Mouse (Mus musculus) urinary bladder, adult 2 months (tissue): ENCODE data around the gene Fam89a. TPM values are rescaled to one million over a fixed set of nuclear protein-coding genes. Genes with fewer than 3 reads are reported as not detected.

Source experiments
- DNase-seq: peaks from one replicate; pipeline ENCODE4 v3.0.0; 2022; ENCODE audit warnings: low spot score
- polyA plus RNA-seq: library from polyadenylated mRNA; depleted of rRNA; stranded (reverse); fragments of >200 nt; gene quantifications from 2 replicates; pipeline ENCODE4 v1.2.3, GENCODE M21; 2012

Gene Fam89a
- polyA plus RNA-seq, 1 experiment, result 1.5 TPM

DNA sequence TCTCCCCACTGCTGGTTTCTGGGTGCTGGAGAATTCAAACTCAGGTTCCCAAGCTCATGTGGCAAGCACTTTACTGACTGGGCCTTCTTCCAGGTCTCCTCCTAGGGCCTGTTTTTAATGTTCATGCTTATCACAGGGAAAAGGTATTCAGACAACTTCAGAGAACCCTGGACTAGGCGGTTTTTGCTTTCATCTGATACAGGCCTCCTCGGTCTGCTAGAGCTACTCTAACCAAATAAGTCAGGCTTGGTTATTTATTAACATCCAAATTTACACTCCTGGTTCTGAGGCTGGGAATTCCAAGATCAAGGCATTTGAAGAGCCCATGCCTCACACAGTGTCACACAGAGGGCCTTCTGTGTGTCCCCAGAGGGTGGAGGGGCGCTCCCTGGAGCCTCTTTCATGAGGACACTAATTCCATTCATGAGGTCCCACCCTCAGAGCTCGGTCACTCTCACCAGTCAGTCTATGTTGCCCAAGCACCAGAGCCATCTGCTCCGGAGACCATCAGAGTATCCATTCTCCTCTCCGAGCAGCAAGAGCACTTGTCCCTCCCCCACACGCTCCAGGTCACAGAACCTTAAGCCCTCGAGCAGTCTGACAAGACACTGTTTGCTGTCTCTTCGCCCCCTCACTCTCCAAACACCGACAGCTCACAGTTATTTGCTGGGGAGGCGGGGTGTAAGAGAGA is 2.6 kb upstream of the Fam89a start:
- DNase-seq, result no peak

- DNase-seq, result no peak
Observed at GRCm38 (mm10) chr8:124752325-124752862, 762 bp upstream of the Fam89a start.

GRCm38 (mm10) chr8:124751191-124751590 is 441 bp downstream of the Fam89a start:
- DNase-seq, result no peak

DNA sequence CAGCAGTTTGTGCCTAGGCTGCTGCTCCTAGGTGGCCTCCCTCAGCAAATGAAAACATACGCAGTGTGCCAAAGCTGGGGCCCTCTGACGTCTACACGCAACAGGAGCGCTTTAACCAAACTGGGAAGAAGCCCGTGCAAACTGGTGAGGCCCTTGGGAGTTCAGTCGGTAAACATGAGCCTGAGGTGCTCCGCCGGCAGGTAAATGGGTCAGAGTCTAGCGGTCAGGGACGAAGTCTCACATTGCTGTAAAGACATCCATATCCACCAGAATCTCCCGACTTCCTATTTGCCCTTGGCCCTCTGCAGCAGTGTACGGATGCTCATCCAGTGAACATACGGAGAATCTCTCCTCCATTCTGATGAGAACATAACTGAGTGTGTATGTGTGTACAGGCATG is 5.0 kb downstream of the Fam89a start:
- DNase-seq, result no peak

DNA sequence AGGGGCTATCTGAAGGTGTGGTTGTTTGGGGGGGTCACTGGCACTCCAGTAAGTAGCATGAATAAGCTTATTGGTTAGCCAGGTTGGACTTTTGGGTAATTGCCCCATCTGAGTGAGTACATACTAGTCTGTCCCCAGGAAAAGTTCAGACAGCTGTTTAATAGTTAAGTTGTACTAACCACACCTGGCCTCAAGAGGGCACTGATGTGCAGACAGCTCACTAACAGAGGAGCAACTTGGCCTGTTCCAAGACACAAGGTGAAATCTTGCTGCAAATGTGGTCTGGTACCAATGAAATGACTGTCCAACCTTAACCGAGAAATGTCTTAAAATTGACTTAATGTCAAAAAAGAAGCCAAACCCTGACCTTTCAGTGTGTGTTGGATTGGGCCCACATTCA is 12.4 kb downstream of the Fam89a start:
- DNase-seq, result no peak

DNA sequence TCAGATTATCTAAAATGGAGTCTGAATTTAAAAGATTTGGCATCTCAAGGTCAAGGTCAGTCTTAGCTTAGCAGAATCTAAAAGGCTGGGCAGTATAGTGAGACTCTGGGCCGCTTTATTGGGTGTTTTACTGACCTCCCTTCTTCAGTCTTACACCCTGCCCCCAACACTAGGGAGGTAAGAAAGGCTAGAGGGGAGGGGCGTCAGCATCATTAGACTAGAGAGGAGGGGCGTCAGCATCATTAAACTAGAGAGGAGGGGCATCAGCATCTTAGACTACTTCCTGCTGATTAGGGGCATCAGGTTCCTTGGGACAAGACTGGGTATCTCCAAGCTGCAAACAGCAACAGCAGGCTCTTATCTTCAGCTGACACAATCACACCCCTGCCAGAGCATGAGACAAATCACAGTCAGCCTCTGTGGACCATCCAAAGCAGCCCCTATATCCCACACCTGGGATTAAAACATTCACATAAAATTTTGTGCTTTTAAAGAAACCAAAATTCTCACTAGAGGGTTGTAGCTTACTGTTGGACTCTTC is 16.2 kb downstream of the Fam89a start:
- no peak for DNase-seq

GRCm38 (mm10) chr8:124732828-124733227 is 18.8 kb downstream of the Fam89a start:
- DNase-seq, result no peak

DNA sequence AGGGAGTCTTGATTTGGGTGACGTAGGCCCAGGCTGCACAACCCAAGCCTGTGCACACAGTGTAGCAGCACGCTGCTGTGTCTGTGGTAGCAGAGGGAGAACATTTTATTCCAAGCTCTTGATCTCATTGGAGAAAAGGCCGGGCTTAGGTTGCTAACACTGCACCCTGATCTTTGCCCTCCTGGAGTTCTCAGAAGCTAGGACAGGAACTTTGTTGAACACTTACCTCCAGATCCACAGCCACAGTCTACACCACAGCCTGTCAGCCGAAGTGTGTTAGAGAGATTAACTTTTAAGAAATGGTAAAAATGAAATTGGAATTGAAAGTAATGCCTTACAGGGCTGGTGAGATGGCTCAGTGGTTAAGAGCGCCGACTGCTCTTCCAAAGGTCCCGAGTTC is 27.3 kb downstream of the Fam89a start:
- no peak for DNase-seq

GRCm38 (mm10) chr8:124721862-124722515 is 29.6 kb downstream of the Fam89a start, which contains the start of the genes Ttc13 and Arv1:
TSS of gene Ttc13 (minus strand) at chr8:124721983.
TSS of gene Arv1 (plus strand) at chr8:124722139.
- DNase-seq, result peak; percentile 85

DNA sequence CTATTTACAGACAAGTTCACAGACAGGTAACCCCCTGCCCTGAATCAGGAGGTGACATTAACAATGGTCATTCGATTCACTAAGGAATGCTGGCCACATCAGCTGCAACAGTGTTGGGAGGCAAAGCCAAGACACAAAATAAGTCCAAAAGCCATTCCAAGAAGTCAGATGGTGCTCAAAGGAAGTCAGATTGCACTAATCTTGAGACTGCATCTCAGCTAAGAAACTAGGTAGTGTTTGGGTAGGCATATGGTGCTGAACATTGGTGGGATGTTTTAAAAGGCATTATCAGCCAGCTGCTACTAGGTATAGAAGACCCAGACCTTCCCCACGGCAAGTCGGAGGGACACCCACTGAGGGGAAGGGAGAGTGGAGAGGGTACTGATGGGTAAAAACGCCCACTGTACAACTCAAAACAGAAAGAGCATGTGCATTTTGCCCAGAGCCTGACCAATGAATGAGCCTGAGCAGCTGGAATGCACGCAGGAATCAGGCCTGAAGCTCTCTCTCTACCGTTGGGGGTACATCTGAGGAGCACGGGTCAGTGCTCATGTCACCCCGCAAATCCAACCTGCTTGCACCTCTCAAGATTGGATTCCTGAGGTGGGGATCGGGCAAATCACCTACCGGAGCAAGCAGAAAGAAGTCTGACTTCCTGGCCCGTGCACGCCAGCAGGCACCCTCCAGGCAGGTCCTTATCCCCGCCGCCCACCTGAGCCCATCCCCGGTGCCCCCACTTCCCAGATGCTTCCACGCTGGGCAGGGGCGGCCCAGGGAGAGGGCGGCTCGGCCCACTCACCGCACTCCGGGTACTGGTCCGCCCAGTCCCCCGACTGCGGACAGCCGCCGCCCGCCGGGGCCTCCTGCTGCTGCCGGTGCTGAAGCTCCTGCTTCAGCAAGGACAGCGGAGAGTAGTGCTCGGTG is 30.4 kb downstream of the Fam89a start:
- DNase-seq, result no peak

GRCm38 (mm10) chr8:124720133-124720532 is 31.5 kb downstream of the Fam89a start:
- DNase-seq, result no peak

DNA sequence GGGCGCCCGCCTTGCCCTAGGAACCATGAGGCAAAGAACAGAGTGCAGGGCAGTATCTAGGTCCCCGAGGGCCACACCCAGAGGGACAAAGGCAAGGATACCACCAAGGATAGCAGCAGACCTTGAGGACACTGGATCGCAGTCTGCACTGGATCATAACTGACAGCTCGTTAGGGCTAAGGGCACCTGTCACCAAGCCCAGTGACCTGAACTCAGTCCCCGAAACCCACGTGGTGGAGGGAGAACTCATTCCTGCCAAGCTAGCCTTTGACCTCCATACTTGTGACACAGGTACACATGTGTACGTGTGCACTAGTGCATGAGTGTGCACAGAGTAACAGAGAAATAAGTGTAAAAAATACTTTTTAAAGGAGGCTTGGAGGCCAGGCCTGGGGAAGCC is 35.9 kb downstream of the Fam89a start:
- DNase-seq, result no peak

DNA sequence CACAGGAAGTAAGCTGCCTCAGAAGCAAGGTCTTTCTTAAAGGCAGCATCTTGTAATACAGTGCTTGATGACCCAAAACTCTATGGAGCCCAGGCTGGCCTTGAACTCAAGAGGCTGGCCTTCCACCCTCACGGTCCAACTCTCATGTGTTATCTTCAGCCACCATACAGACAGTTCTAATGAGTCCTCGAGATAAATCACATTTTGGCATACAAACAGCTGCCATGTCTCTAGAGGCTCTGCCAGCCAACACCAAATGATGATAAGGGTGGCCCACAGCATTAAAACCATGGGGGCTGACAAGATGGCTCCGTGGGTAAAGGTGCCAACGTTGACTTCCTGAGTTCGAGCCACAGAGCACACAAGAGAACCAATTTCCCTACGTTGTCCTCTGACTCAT is 38.4 kb downstream of the Fam89a start:
- DNase-seq, result no peak

- DNase-seq, result no peak
Observed at GRCm38 (mm10) chr8:124705823-124706222, 45.8 kb downstream of the Fam89a start.

- DNase-seq, result no peak
Observed at GRCm38 (mm10) chr8:124704376-124704775, 47.3 kb downstream of the Fam89a start.

- no peak for DNase-seq
Observed at GRCm38 (mm10) chr8:124703526-124703925, 48.1 kb downstream of the Fam89a start.

DNA sequence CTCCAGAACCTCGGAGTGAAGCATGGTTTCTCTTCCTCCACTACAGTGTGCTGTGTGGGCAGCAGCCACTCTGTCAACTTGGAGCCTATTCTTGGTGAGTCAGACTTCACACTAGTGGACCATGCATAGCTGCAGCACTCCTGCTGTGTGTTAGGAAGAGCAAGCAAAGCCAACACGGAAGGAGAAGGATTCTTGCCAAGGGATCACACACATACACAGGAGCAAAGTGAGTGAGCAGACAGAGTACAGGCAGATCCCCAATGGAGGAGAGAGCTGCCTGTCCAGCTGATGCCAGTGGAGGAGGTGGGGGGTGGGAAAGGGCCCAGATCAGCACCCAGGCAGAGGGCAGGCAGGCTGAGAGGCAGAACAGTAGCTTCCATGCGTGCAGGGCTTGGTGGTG is 49.4 kb downstream of the Fam89a start:
- DNase-seq, result no peak

DNA sequence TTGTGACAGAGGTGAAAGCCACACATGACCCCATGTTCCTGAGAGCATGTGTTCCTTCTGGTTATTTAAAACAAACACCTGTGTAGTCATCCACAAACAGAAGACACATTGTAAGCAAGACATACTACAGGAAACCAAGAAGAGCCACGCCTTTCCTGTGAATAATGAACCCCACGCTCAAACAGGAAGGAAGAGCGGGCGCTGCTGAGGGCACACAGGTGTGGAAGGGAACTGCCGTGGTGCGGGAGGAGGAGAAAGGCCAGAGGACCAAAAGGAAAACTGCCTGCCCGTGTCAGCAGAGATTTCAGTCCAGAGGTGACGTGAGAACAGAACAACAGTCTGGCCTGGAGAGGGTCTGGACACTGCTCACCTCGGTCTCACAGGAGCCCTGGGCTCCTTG is 50.6 kb downstream of the Fam89a start:
- DNase-seq, result no peak

- DNase-seq, result no peak
Observed at GRCm38 (mm10) chr8:124700271-124700670, 51.4 kb downstream of the Fam89a start.

GRCm38 (mm10) chr8:124695424-124696100 is 56.1 kb downstream of the Fam89a start:
- no peak for DNase-seq

DNA sequence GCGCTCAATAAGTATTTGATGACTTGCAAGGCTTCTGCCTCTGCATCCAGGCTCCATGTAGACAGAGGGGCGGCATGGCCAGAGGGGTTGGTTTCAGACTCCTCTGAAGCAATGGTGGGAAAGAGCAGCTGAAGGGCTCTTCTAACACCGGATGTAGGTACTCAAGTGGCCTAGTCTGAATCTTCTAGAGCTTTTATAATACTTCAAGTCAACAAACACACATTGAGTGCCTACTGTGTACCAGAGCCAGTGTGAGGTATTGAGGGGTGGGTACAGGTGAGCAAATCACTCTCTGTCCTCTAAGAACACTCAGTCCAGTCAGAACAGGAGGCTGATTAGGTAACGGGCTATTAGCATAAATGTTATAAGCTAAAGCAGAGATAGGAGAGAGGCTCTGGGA is 59.9 kb downstream of the Fam89a start:
- DNase-seq, result no peak
